Mouse (Mus musculus) liver, embryonic 14.5 days (tissue): ENCODE data around the gene Trpc5. TPM values are rescaled to one million over a fixed set of nuclear protein-coding genes. Genes with fewer than 3 reads are reported as not detected.
A peak's percentile ranks its signal among the peaks of the same experiment; 100 is the strongest.

Source experiments
- ATAC-seq: fragments of 200-750 bp; cut with Nextera tagmentation; 2 replicates; pipeline ENCODE4 v1.8.0; 2017; ENCODE audit warnings: moderate number of reproducible peaks, mild to moderate bottlenecking, moderate library complexity; ENCODE audit not compliant: insufficient read depth
- DNase-seq, 3 experiments: peaks; one replicate each; pipeline ENCODE4 v3.0.0-alpha.2; 2012 to 2013; ENCODE audit warnings: low read depth in 3 of 3, low spot score in 3 of 3
- H3K27ac ChIP-seq: fragments of 300-500 bp; sonication (generic); 2 replicates; pipeline ENCODE4 v1.5.1; 2014; ENCODE audit warnings: moderate library complexity, mild to moderate bottlenecking, control low read depth, inconsistent platforms
- H3K27me3 ChIP-seq: fragments of 300-500 bp; sonication (generic); 2 replicates; pipeline ENCODE4 v1.6.1; 2014; ENCODE audit warnings: mild to moderate bottlenecking, low read length, moderate library complexity; ENCODE audit not compliant: control insufficient read depth, insufficient read depth
- H3K36me3 ChIP-seq: fragments of 300-500 bp; sonication (generic); replicated peaks from 2 replicates; pipeline ENCODE4 v1.6.1; 2014; ENCODE audit warnings: low read depth; ENCODE audit not compliant: control insufficient read depth, insufficient read depth
- H3K4me1 ChIP-seq, 2 experiments: fragments of 200-500 bp in 1 of 2; fragments of 300-500 bp in 1 of 2; sonication (generic) in 1 of 2; replicated peaks; 2 replicates each; pipeline ENCODE4 v1.6.1; 2012 to 2014; ENCODE audit warnings: antibody characterized with exemption in 1 of 2, inconsistent platforms in 1 of 2, low read length in 1 of 2; ENCODE audit not compliant: control insufficient read depth in 2 of 2, insufficient read depth in 2 of 2
- H3K4me2 ChIP-seq: fragments of 300-500 bp; sonication (generic); 2 replicates; pipeline ENCODE4 v1.6.1; 2014; ENCODE audit warnings: low read depth, mild to moderate bottlenecking, control low read depth, moderate library complexity
- H3K4me3 ChIP-seq, 2 experiments: fragments of 200-500 bp in 1 of 2; fragments of 300-500 bp in 1 of 2; sonication (generic) in 1 of 2; 2 replicates each; pipeline ENCODE4 v1.5.1; 2012 to 2014; ENCODE audit warnings: low read depth in 2 of 2, low read length in 2 of 2, mild to moderate bottlenecking in 2 of 2, control low read depth in 1 of 2, inconsistent platforms in 1 of 2, moderate library complexity in 1 of 2; ENCODE audit not compliant: insufficient read depth in 1 of 2
- H3K9ac ChIP-seq: fragments of 300-500 bp; sonication (generic); replicated peaks from 2 replicates; pipeline ENCODE4 v1.6.1; 2014; ENCODE audit warnings: mild to moderate bottlenecking, control low read depth, moderate library complexity
- H3K9me3 ChIP-seq: fragments of 300-500 bp; sonication (generic); 2 replicates; pipeline ENCODE4 v1.6.1; 2016; ENCODE audit warnings: low read length, mixed read lengths; ENCODE audit not compliant: control insufficient read depth
- CTCF ChIP-seq: IDR thresholded peaks from 2 replicates; pipeline ENCODE4 v1.5.1; 2016; ENCODE audit warnings: antibody characterized with exemption, low read depth, control low read depth
- EP300 ChIP-seq: IDR thresholded peaks from 2 replicates; pipeline ENCODE4 v1.6.1; 2016; ENCODE audit warnings: antibody characterized with exemption, low read depth
- WGBS: fragments of 180-500 bp; shearing (Covaris S2); extraction: QIAGEN DNeasy Blood & Tissue Kit; methylation state at CpG from one replicate; pipeline ENCODE4 v1.1.7; 2014; ENCODE audit not compliant: insufficient replicate concordance; 5-methylcytosine and 5-hydroxymethylcytosine counted together
- polyA plus RNA-seq, 2 experiments: library from polyadenylated mRNA; depleted of rRNA in 1 of 2; stranded (reverse) in 1 of 2; unstranded in 1 of 2; fragments of >200 nt; fragmentation: Nextera tagmentation in 1 of 2; extraction: Ambion mirVana in 1 of 2; gene quantifications; 2 replicates each; pipeline versions ENCODE4 v1.2.1 to v1.2.3; 2012 to 2014

The Trpc5 gene
- polyA plus RNA-seq, 2 experiments: 0.04 TPM; not detected in 1

GRCm38 (mm10) chrX:144423848-144424247, 264.1 kb downstream of the Trpc5 start:
- 63% methylated on average over 3 of the region's 3 CpGs for WGBS
- H3K4me3 ChIP-seq: no peak overlapping the region
- TF ChIP-seq CTCF (no peak), EP300 (no peak)
- no peak overlapping the region for H3K4me2 ChIP-seq
- no peak overlapping the region for H3K9ac ChIP-seq
- H3K27me3 ChIP-seq: no peaks in the 10 kb centered on the region
- H3K4me1 ChIP-seq: no peaks in the 10 kb centered on the region
- H3K27ac ChIP-seq: no peak overlapping the region
- H3K9me3 ChIP-seq: no peaks in the 10 kb centered on the region
- ATAC-seq: no peak
- no peaks in the 10 kb centered on the region for H3K36me3 ChIP-seq
- DNase-seq: no peak

GRCm38 (mm10) chrX:144421091-144421490, 266.9 kb downstream of the Trpc5 start:
- no peak for DNase-seq
- Histone ChIP-seq H3K9ac (no peak overlapping the region), H3K9me3 (no peaks in the 10 kb centered on the region), H3K27me3 (no peaks in the 10 kb centered on the region), H3K36me3 (no peaks in the 10 kb centered on the region), H3K27ac (no peak overlapping the region), H3K4me2 (no peak overlapping the region), H3K4me3 (no peak overlapping the region), H3K4me1 (no peaks in the 10 kb centered on the region)
- 70% methylated on average over 1 of the region's 1 CpGs for WGBS
- no peak for TF ChIP-seq EP300
- no peak for TF ChIP-seq CTCF
- ATAC-seq: no peak

GRCm38 (mm10) chrX:144420259-144420658, 267.7 kb downstream of the Trpc5 start:
- Histone ChIP-seq H3K4me3 (no peak overlapping the region), H3K27ac (no peak overlapping the region), H3K27me3 (no peaks in the 10 kb centered on the region), H3K9me3 (no peaks in the 10 kb centered on the region), H3K9ac (no peak overlapping the region), H3K36me3 (no peaks in the 10 kb centered on the region), H3K4me1 (no peaks in the 10 kb centered on the region), H3K4me2 (no peak overlapping the region)
- 42% methylated on average over 1 of the region's 1 CpGs for WGBS
- TF ChIP-seq CTCF: no peak
- no peak for TF ChIP-seq EP300
- no peak for DNase-seq
- no peak for ATAC-seq

GRCm38 (mm10) chrX:144408036-144408435, 279.9 kb downstream of the Trpc5 start:
- ATAC-seq: no peak
- Histone ChIP-seq H3K4me1 (no peaks in the 10 kb centered on the region), H3K36me3 (no peaks in the 10 kb centered on the region), H3K27ac (no peak overlapping the region), H3K27me3 (no peaks in the 10 kb centered on the region), H3K9me3 (no peaks in the 10 kb centered on the region), H3K4me3 (no peak overlapping the region), H3K9ac (no peak overlapping the region), H3K4me2 (no peak overlapping the region)
- TF ChIP-seq CTCF (no peak), EP300 (no peak)
- WGBS: 50% methylated on average over 5 of the region's 5 CpGs
- no peak for DNase-seq

GRCm38 (mm10) chrX:144403526-144403925, 284.5 kb downstream of the Trpc5 start:
- no peak overlapping the region for H3K9ac ChIP-seq
- H3K4me2 ChIP-seq: no peak overlapping the region
- WGBS: 26% methylated on average over 7 of the region's 7 CpGs
- H3K4me1 ChIP-seq: no peaks in the 10 kb centered on the region
- no peaks in the 10 kb centered on the region for H3K27me3 ChIP-seq
- ATAC-seq (no peak), DNase-seq (no peak)
- H3K4me3 ChIP-seq: no peak overlapping the region
- peak; percentile 85 for TF ChIP-seq CTCF
- no peak for TF ChIP-seq EP300
- H3K36me3 ChIP-seq: no peaks in the 10 kb centered on the region
- H3K27ac ChIP-seq: no peak overlapping the region
- no peaks in the 10 kb centered on the region for H3K9me3 ChIP-seq

- Histone ChIP-seq H3K27me3 (no peaks in the 10 kb centered on the region), H3K9ac (no peak overlapping the region), H3K9me3 (no peaks in the 10 kb centered on the region), H3K4me3 (no peak overlapping the region), H3K4me2 (no peak overlapping the region), H3K27ac (no peak overlapping the region), H3K4me1 (no peaks in the 10 kb centered on the region), H3K36me3 (no peaks in the 10 kb centered on the region)
- 77% methylated on average over 2 of the region's 2 CpGs for WGBS
- no peak for ATAC-seq
- TF ChIP-seq CTCF (no peak), EP300 (no peak)
- no peak for DNase-seq
Observed at GRCm38 (mm10) chrX:144374196-144374595, 313.8 kb downstream of the Trpc5 start.
